Mouse (Mus musculus): ENCODE measurements around the gene Aplf. TPM values are rescaled to one million over a fixed set of nuclear protein-coding genes. Genes with fewer than 3 reads are reported as not detected.

The Aplf gene
- polyA plus RNA-seq (2015; fragmentation: Nextera tagmentation; extraction: Ambion mirVana) = 8.4 and 8.7 TPM in 2 replicates

DNA sequence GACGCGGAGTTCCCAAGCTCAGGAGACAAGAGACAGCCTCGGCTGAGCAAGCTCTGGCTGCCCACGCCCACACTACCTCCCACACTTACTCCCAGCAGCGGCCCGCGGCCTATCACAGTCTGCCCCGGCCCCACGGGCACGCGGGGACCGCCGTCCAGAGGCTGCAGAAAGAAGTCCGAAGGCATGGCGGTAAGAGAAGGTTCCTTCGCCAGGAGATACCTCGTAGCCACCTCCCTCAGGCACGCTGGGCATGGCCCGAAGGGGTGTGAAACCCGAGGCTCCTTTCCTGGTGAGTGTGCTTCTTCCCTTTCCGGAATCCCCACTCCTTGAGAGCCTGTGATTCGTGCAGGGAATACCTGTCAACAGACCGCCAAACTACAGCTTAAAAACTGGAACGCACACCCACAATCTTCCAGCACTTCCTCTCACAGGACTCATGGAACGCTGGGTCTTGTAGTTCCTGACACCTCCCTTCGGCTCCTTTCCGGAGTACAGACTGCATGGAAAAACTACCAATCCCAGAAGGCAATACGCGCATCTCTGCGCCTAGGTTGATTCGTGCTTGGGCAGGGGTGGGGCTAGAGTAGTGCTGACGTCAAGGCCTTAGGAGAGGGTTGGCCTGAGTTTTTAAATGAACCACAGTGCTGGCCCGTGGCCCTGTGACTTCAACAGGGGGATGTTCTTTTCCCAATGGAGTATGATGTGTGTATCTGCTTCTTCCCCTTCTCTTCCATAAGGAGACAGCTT lies at the start of gene Aplf:
Gene Aplf (minus strand): TSS at position 423 of the 747 bp plus-strand sequence.
- peaks cover 12% of the 10 kb centered on the region for H3K4me1 ChIP-seq
- H3K27ac ChIP-seq (replicated peaks) = peak within 1 kb of the TSS; percentile 73
- H3K36me3 ChIP-seq = no peaks in the 10 kb centered on the region
- H3K4me3 ChIP-seq = peak within 1 kb of the TSS; percentile 70
- no peaks in the 10 kb centered on the region for H3K27me3 ChIP-seq (replicated peaks)
- peak; percentile 99 for ATAC-seq (ENCODE audit: extremely low read depth, insufficient number of reproducible peaks, low FRiP score, low TSS enrichment)
- peak within 1 kb of the TSS; percentile 86 for H3K9ac ChIP-seq
- H3K4me2 ChIP-seq = peak within 1 kb of the TSS; percentile 81
- under 1% methylated on average over 33 of the region's 33 CpGs for WGBS
- H3K9me3 ChIP-seq = no peaks in the 10 kb centered on the region

DNA sequence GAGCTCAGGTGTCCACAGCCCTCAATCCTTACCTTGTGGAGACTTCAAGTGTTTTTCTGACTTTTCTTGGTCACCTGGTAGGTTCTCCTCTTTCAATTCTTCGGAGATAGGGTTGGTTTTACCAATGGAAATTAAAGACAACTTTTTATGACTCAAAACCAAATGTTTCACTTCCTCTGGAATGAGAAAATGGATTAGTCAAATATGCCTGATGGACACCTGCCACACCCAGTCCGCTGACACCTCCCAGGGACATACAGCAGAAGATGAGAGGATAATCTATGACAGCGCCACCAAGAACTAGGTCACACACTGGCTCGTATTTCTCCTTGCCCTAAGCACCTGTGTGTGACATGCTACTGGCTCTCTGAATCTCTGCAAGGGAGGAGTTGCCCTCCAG lies 42.1 kb upstream of the Aplf start:
- H3K36me3 ChIP-seq = no peaks in the 10 kb centered on the region
- no peak overlapping the region for H3K4me2 ChIP-seq
- H3K9me3 ChIP-seq = no peaks in the 10 kb centered on the region
- no peak overlapping the region for H3K4me3 ChIP-seq
- H3K9ac ChIP-seq = no peak overlapping the region
- 69% methylated on average over 4 of the region's 4 CpGs for WGBS
- no peak for ATAC-seq (ENCODE audit: extremely low read depth, insufficient number of reproducible peaks, low FRiP score, low TSS enrichment)
- no peak overlapping the region for H3K27ac ChIP-seq (replicated peaks)
- H3K27me3 ChIP-seq (replicated peaks) = peaks cover 21% of the 10 kb centered on the region
- H3K4me1 ChIP-seq = no peaks in the 10 kb centered on the region

- Histone ChIP-seq H3K36me3 (no peaks in the 10 kb centered on the region), H3K9ac (no peak overlapping the region), H3K4me1 (no peaks in the 10 kb centered on the region), H3K9me3 (no peaks in the 10 kb centered on the region), H3K27me3 (replicated peaks) (peaks cover 27% of the 10 kb centered on the region), H3K27ac (replicated peaks) (no peak overlapping the region), H3K4me3 (no peak overlapping the region), H3K4me2 (no peak overlapping the region)
- ATAC-seq (ENCODE audit: extremely low read depth, insufficient number of reproducible peaks, low FRiP score, low TSS enrichment) = no peak
- WGBS = 77% methylated on average over 4 of the region's 4 CpGs
These were observed 40.3 kb upstream of the Aplf start for GRCm38 (mm10) chr6:87712311-87712710.

DNA sequence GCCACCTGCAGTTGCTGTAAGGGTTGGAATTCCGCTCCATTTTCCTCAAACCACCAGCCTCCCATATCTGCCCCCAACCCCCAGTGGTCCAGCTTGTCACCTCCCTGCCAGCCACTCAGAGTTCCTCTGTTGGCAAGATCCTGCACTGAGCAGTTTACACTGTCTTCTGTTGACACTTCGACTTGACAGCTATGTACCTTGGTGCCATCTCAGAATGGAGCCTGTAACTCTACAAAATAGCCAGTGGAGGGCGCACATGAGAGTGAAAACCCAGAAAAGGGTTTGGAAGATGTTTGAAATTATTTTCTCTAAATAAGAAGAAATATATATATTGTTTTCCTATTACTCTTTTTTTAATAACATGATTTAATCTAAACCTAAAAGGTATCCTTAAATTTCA lies 34.3 kb upstream of the Aplf start:
- 33% methylated on average over 3 of the region's 3 CpGs for WGBS
- ATAC-seq (ENCODE audit: extremely low read depth, insufficient number of reproducible peaks, low FRiP score, low TSS enrichment) = no peak
- no peaks in the 10 kb centered on the region for H3K4me1 ChIP-seq
- no peak overlapping the region for H3K27ac ChIP-seq (replicated peaks)
- no peaks in the 10 kb centered on the region for H3K9me3 ChIP-seq
- H3K4me2 ChIP-seq = no peak overlapping the region
- peaks cover 12% of the 10 kb centered on the region for H3K27me3 ChIP-seq (replicated peaks)
- H3K9ac ChIP-seq = no peak overlapping the region
- H3K36me3 ChIP-seq = no peaks in the 10 kb centered on the region
- no peak overlapping the region for H3K4me3 ChIP-seq

GRCm38 (mm10) chr6:87696544-87696943 lies 24.6 kb upstream of the Aplf start:
- ATAC-seq (ENCODE audit: extremely low read depth, insufficient number of reproducible peaks, low FRiP score, low TSS enrichment) = no peak

DNA sequence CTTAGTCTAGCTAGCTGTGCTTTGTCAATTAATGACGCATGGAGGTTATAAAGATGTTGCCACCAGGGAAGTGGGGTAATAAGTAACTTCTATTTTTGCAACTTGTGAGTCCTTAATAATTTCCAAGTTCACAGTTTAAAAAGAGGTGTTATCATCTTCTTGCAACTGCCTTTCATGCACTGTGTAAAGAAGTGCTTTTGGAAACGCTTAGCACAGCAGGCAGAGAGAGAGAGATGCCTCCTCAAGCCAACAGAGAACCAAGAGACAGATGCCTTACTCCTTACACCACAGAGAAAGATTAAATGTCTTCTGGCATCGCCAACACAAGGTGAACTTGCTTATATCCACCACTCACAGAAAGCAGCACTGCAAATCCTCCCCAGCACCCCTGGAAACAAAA lies 24.0 kb upstream of the Aplf start:
- H3K4me3 ChIP-seq = no peak overlapping the region
- no peak overlapping the region for H3K9ac ChIP-seq
- ATAC-seq (ENCODE audit: extremely low read depth, insufficient number of reproducible peaks, low FRiP score, low TSS enrichment) = no peak
- no peak overlapping the region for H3K4me2 ChIP-seq
- no peak overlapping the region for H3K27ac ChIP-seq (replicated peaks)
- peaks cover 10% of the 10 kb centered on the region; the same call in 1 of the 2 replicates for H3K9me3 ChIP-seq
- H3K4me1 ChIP-seq = no peaks in the 10 kb centered on the region
- no peaks in the 10 kb centered on the region for H3K36me3 ChIP-seq
- 62% methylated on average over 3 of the region's 3 CpGs for WGBS
- H3K27me3 ChIP-seq (replicated peaks) = peaks cover 13% of the 10 kb centered on the region

More at GRCm38 (mm10) chr6:87696544-87696943, 24.6 kb upstream of the Aplf start:
- Histone ChIP-seq H3K4me1 (no peaks in the 10 kb centered on the region), H3K9ac (no peak overlapping the region), H3K36me3 (no peaks in the 10 kb centered on the region), H3K4me3 (no peak overlapping the region), H3K4me2 (no peak overlapping the region), H3K9me3 (peaks cover 6% of the 10 kb centered on the region; the same call in 1 of the 2 replicates), H3K27ac (replicated peaks) (no peak overlapping the region), H3K27me3 (replicated peaks) (peaks cover 13% of the 10 kb centered on the region)
- WGBS = 84% methylated on average over 4 of the region's 4 CpGs

- WGBS = 69% methylated on average over 3 of the region's 3 CpGs
- no peaks in the 10 kb centered on the region for H3K27me3 ChIP-seq (replicated peaks)
- H3K4me1 ChIP-seq = 0 out of 2 replicates have a peak, but pooled peaks cover 7% of the 10 kb centered on the region
- no peak for ATAC-seq (ENCODE audit: extremely low read depth, insufficient number of reproducible peaks, low FRiP score, low TSS enrichment)
- no peak overlapping the region for H3K4me3 ChIP-seq
- no peak overlapping the region for H3K4me2 ChIP-seq
- H3K36me3 ChIP-seq = no peaks in the 10 kb centered on the region
- no peaks in the 10 kb centered on the region for H3K9me3 ChIP-seq
- no peak overlapping the region for H3K27ac ChIP-seq (replicated peaks)
- no peak overlapping the region for H3K9ac ChIP-seq
These were observed 8.4 kb upstream of the Aplf start for GRCm38 (mm10) chr6:87680418-87680817.

DNA sequence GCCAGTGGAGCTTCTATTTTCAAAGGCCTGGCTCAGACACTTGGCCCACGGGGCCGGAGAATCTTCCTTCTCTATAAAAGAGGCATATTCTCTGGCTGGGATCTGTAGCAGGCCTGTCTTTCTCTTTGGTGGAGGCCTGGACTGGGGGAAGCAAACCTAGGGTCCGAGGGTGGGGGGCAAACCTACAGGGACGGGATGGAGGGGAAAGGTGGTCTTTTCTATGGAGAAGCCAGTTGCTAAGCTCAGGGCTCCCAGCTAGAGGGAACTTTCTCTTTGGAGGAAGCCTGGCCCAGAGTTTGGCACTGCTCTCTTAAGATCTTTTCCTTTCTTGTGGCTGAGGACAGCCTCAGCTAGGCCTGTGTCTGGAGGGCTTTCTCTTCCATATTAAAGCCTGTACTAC lies 668 bp upstream of the Aplf start:
- Histone ChIP-seq H3K9me3 (no peaks in the 10 kb centered on the region), H3K27ac (replicated peaks) (0 out of 2 replicates have a peak overlapping the region, but pooled peaks have one; percentile 2), H3K36me3 (no peaks in the 10 kb centered on the region), H3K4me3 (peak overlapping the region; percentile 70), H3K27me3 (replicated peaks) (no peaks in the 10 kb centered on the region), H3K9ac (peak overlapping the region; percentile 55), H3K4me1 (peaks cover 14% of the 10 kb centered on the region), H3K4me2 (peak overlapping the region; percentile 60)
- 38% methylated on average over 4 of the region's 4 CpGs for WGBS
- no peak for ATAC-seq (ENCODE audit: extremely low read depth, insufficient number of reproducible peaks, low FRiP score, low TSS enrichment)

DNA sequence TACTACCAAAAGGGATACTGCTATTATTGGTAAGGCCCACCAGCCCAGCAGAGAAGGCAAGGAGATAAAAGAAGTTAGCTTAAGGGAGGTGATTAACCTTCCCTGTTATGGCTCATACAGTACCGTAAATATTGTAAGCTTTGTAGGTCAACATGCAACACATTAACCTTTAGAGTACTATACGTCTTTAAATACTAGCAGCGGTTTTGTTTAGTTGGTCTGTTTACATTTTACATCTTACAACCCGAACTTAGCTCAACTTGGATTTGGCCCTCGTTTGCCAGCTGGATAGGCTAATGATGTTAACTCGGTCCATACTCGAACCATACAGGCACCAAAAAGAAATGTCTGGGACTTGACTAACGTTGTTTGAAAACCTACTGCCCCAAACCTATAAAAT lies 640 bp downstream of the Aplf start:
- H3K4me1 ChIP-seq = peaks cover 12% of the 10 kb centered on the region
- H3K9me3 ChIP-seq = no peaks in the 10 kb centered on the region
- no peaks in the 10 kb centered on the region for H3K36me3 ChIP-seq
- peak overlapping the region; percentile 81 for H3K4me2 ChIP-seq
- H3K27me3 ChIP-seq (replicated peaks) = no peaks in the 10 kb centered on the region
- WGBS = 8% methylated on average over 8 of the region's 8 CpGs
- H3K9ac ChIP-seq = peak overlapping the region; percentile 86
- peak overlapping the region; percentile 70 for H3K4me3 ChIP-seq
- ATAC-seq (ENCODE audit: extremely low read depth, insufficient number of reproducible peaks, low FRiP score, low TSS enrichment) = no peak
- peak overlapping the region; percentile 73 for H3K27ac ChIP-seq (replicated peaks)

- WGBS = 36% methylated on average over 7 of the region's 7 CpGs
- Histone ChIP-seq H3K4me1 (peaks cover 12% of the 10 kb centered on the region), H3K9ac (no peak overlapping the region), H3K27me3 (replicated peaks) (no peaks in the 10 kb centered on the region), H3K27ac (replicated peaks) (no peak overlapping the region), H3K4me3 (no peak overlapping the region), H3K9me3 (peaks cover 3% of the 10 kb centered on the region; the same call in 1 of the 2 replicates), H3K4me2 (peak overlapping the region; percentile 81), H3K36me3 (peaks cover 3% of the 10 kb centered on the region)
- no peak for ATAC-seq (ENCODE audit: extremely low read depth, insufficient number of reproducible peaks, low FRiP score, low TSS enrichment)
These were observed 2.0 kb downstream of the Aplf start for GRCm38 (mm10) chr6:87669894-87670588.

GRCm38 (mm10) chr6:87668733-87669132 lies 3.3 kb downstream of the Aplf start:
- peaks cover 3% of the 10 kb centered on the region; the same call in 1 of the 2 replicates for H3K9me3 ChIP-seq
- H3K4me3 ChIP-seq = no peak overlapping the region
- peaks cover 12% of the 10 kb centered on the region for H3K4me1 ChIP-seq
- no peak overlapping the region for H3K4me2 ChIP-seq
- no peak overlapping the region for H3K27ac ChIP-seq (replicated peaks)
- H3K27me3 ChIP-seq (replicated peaks) = no peaks in the 10 kb centered on the region
- H3K36me3 ChIP-seq = peaks cover 3% of the 10 kb centered on the region
- H3K9ac ChIP-seq = no peak overlapping the region
- 67% methylated on average over 3 of the region's 3 CpGs for WGBS
- no peak for ATAC-seq (ENCODE audit: extremely low read depth, insufficient number of reproducible peaks, low FRiP score, low TSS enrichment)

Data from heart, embryonic 13.5 days (tissue).